Mouse (Mus musculus) spleen, adult 2 months (tissue): ENCODE measurements around the gene Wee2. TPM values are rescaled to one million over a fixed set of nuclear protein-coding genes. Genes with fewer than 3 reads are reported as not detected.
A peak's percentile ranks its signal among the peaks of the same experiment; 100 is the strongest.

Experiments used
- DNase-seq, 2 experiments: peaks; one replicate each; pipeline versions ENCODE4 v3.0.0 to v3.0.0-alpha.2; 2012 to 2021; ENCODE audit warnings: low spot score in 2 of 2, low read depth in 1 of 2
- H3K27ac ChIP-seq: fragments of 200-500 bp; 2 replicates; pipeline ENCODE4 v1.5.1; 2012; ENCODE audit warnings: low read length, inconsistent platforms; ENCODE audit not compliant: insufficient read depth
- H3K27me3 ChIP-seq: fragments of 200-500 bp; 2 replicates; pipeline ENCODE4 v1.6.1; 2012; ENCODE audit warnings: mild to moderate bottlenecking, moderate library complexity, low read length, inconsistent platforms; ENCODE audit not compliant: control insufficient read depth, insufficient read depth
- H3K36me3 ChIP-seq: fragments of 200-500 bp; 2 replicates; pipeline ENCODE4 v1.6.1; 2012; ENCODE audit warnings: mild to moderate bottlenecking, low read length, inconsistent platforms; ENCODE audit not compliant: control insufficient read depth, insufficient read depth
- H3K4me1 ChIP-seq: fragments of 200-500 bp; 2 replicates; pipeline ENCODE4 v1.6.1; 2011; ENCODE audit warnings: inconsistent platforms; ENCODE audit not compliant: control insufficient read depth, insufficient read depth, insufficient read length
- H3K4me3 ChIP-seq: fragments of 200-500 bp; 2 replicates; pipeline ENCODE4 v1.5.1; 2011; ENCODE audit warnings: mild to moderate bottlenecking, inconsistent platforms; ENCODE audit not compliant: insufficient read depth, insufficient read length; ENCODE audit errors: extremely low read depth
- CTCF ChIP-seq: fragments of 200-500 bp; IDR thresholded peaks from 2 replicates; pipeline ENCODE4 v1.5.1; 2011; ENCODE audit warnings: mild to moderate bottlenecking, inconsistent platforms; ENCODE audit not compliant: insufficient read depth, insufficient read length, insufficient replicate concordance; ENCODE audit errors: extremely low read depth
- POLR2A ChIP-seq: fragments of 200-500 bp; IDR thresholded peaks from 2 replicates; pipeline ENCODE4 v1.6.1; 2011; ENCODE audit warnings: low read depth, low read length, inconsistent platforms
- WGBS: fragments of 180-500 bp; shearing (Covaris S2); methylation state at CpG from one replicate; pipeline ENCODE4 v1.1.7; 2018; 5-methylcytosine and 5-hydroxymethylcytosine counted together
- polyA plus RNA-seq: library from polyadenylated mRNA; depleted of rRNA; stranded (reverse); fragments of >200 nt; gene quantifications from 2 replicates; pipeline ENCODE4 v1.2.3, GENCODE M21; 2012

The Wee2 gene
- polyA plus RNA-seq, 1 experiment: not detected

- Histone ChIP-seq H3K27ac (no peak overlapping the region), H3K4me1 (no peaks in the 10 kb centered on the region), H3K36me3 (peaks cover 6% of the 10 kb centered on the region), H3K27me3 (no peaks in the 10 kb centered on the region), H3K4me3 (no peak overlapping the region)
- WGBS: 94% methylated on average over 3 of the region's 3 CpGs
- DNase-seq: no peak
- TF ChIP-seq CTCF: no peak
- no peak for TF ChIP-seq POLR2A
Measured at GRCm38 (mm10) chr6:40413565-40413964, 25.3 kb upstream of the Wee2 start.

- TF ChIP-seq CTCF (no peak), POLR2A (no peak)
- WGBS: 89% methylated on average over 5 of the region's 5 CpGs
- Histone ChIP-seq H3K4me3 (no peak overlapping the region), H3K36me3 (peaks cover 2% of the 10 kb centered on the region), H3K27me3 (no peaks in the 10 kb centered on the region), H3K4me1 (no peaks in the 10 kb centered on the region), H3K27ac (no peak overlapping the region)
- DNase-seq: no peak
Measured at GRCm38 (mm10) chr6:40415799-40416198, 23.1 kb upstream of the Wee2 start.

GRCm38 (mm10) chr6:40418386-40418785, 20.5 kb upstream of the Wee2 start:
- H3K4me3 ChIP-seq: no peak overlapping the region
- peaks cover 5% of the 10 kb centered on the region for H3K36me3 ChIP-seq
- H3K4me1 ChIP-seq: no peaks in the 10 kb centered on the region
- DNase-seq: no peak
- H3K27ac ChIP-seq: no peak overlapping the region
- WGBS: 96% methylated on average over 4 of the region's 4 CpGs
- TF ChIP-seq POLR2A (no peak), CTCF (no peak)
- no peaks in the 10 kb centered on the region for H3K27me3 ChIP-seq

GRCm38 (mm10) chr6:40421099-40421498, 17.8 kb upstream of the Wee2 start:
- H3K4me3 ChIP-seq: no peak overlapping the region
- no peaks in the 10 kb centered on the region for H3K27me3 ChIP-seq
- 94% methylated on average over 6 of the region's 6 CpGs for WGBS
- H3K4me1 ChIP-seq: no peaks in the 10 kb centered on the region
- no peak for DNase-seq
- H3K36me3 ChIP-seq: peaks cover 5% of the 10 kb centered on the region
- TF ChIP-seq CTCF (no peak), POLR2A (no peak)
- H3K27ac ChIP-seq: no peak overlapping the region

- Histone ChIP-seq H3K27ac (no peak overlapping the region), H3K36me3 (peaks cover 5% of the 10 kb centered on the region), H3K27me3 (no peaks in the 10 kb centered on the region), H3K4me1 (no peaks in the 10 kb centered on the region), H3K4me3 (no peak overlapping the region)
- 85% methylated on average over 1 of the region's 1 CpGs for WGBS
- no peak for DNase-seq
- TF ChIP-seq POLR2A: no peak
- no peak for TF ChIP-seq CTCF
Measured at GRCm38 (mm10) chr6:40423013-40423412, 15.9 kb upstream of the Wee2 start.

GRCm38 (mm10) chr6:40423774-40424173, 15.1 kb upstream of the Wee2 start:
- DNase-seq: peak; percentile 42 to 59
- Histone ChIP-seq H3K4me1 (no peaks in the 10 kb centered on the region), H3K27me3 (no peaks in the 10 kb centered on the region), H3K36me3 (peaks cover 3% of the 10 kb centered on the region; the same call in 1 of the 2 replicates), H3K4me3 (no peak overlapping the region), H3K27ac (no peak overlapping the region)
- TF ChIP-seq POLR2A (no peak), CTCF (peak; percentile 50; the same call in 1 of the 2 replicates)
- WGBS: 56% methylated on average over 1 of the region's 1 CpGs

- Histone ChIP-seq H3K4me1 (peaks cover 2% of the 10 kb centered on the region; the same call in 1 of the 2 replicates), H3K4me3 (no peak overlapping the region), H3K36me3 (peaks cover 2% of the 10 kb centered on the region; the same call in 1 of the 2 replicates), H3K27me3 (no peaks in the 10 kb centered on the region), H3K27ac (no peak overlapping the region)
- no peak for DNase-seq
- no peak for TF ChIP-seq POLR2A
- no peak for TF ChIP-seq CTCF
- WGBS: 91% methylated on average over 7 of the region's 7 CpGs
Measured at GRCm38 (mm10) chr6:40427441-40427840, 11.4 kb upstream of the Wee2 start.
